Mouse (Mus musculus) intestine, embryonic 14.5 days (tissue): ENCODE results near the gene Vwc2. TPM values are rescaled to one million over a fixed set of nuclear protein-coding genes. Genes with fewer than 3 reads are reported as not detected.

Source experiments
- ATAC-seq: fragments of 200-750 bp; cut with Nextera tagmentation; replicated peaks from 2 replicates; pipeline ENCODE4 v1.8.0; 2017; ENCODE audit warnings: low read depth, moderate number of reproducible peaks, moderate TSS enrichment, moderate library complexity; ENCODE audit not compliant: low FRiP score, low TSS enrichment
- DNase-seq: peaks from one replicate; pipeline ENCODE4 v3.0.0-alpha.2; 2018; ENCODE audit warnings: low spot score
- H3K27ac ChIP-seq: fragments of 300-500 bp; sonication (generic); 2 replicates; pipeline ENCODE4 v1.5.1; 2014; ENCODE audit warnings: low read depth, mild to moderate bottlenecking, control low read depth
- H3K27me3 ChIP-seq: fragments of 300-500 bp; sonication (generic); replicated peaks from 2 replicates; pipeline ENCODE4 v1.6.1; 2014; ENCODE audit warnings: low read length, control low read depth; ENCODE audit not compliant: control insufficient read depth, insufficient read depth
- H3K36me3 ChIP-seq: fragments of 300-500 bp; sonication (generic); 2 replicates; pipeline ENCODE4 v1.6.1; 2014; ENCODE audit warnings: low read length, control low read depth; ENCODE audit not compliant: control insufficient read depth, insufficient read depth
- H3K4me1 ChIP-seq: fragments of 300-500 bp; sonication (generic); replicated peaks from 2 replicates; pipeline ENCODE4 v1.6.1; 2014; ENCODE audit warnings: low read length, control low read depth, mixed read lengths; ENCODE audit not compliant: control insufficient read depth, insufficient read depth
- H3K4me2 ChIP-seq: fragments of 300-500 bp; sonication (generic); 2 replicates; pipeline ENCODE4 v1.6.1; 2014; ENCODE audit warnings: low read length
- H3K4me3 ChIP-seq: fragments of 300-500 bp; sonication (generic); 2 replicates; pipeline ENCODE4 v1.5.1; 2014; ENCODE audit warnings: low read depth, low read length, control low read depth, mixed read lengths
- H3K9ac ChIP-seq: fragments of 300-500 bp; sonication (generic); 2 replicates; pipeline ENCODE4 v1.6.1; 2014; ENCODE audit warnings: mild to moderate bottlenecking, low read length
- H3K9me3 ChIP-seq: fragments of 300-500 bp; sonication (generic); 2 replicates; pipeline ENCODE4 v1.6.1; 2016; ENCODE audit warnings: low read length, control low read depth; ENCODE audit not compliant: control insufficient read depth
- WGBS: fragments of 180-500 bp; shearing (Covaris S2); extraction: QIAGEN DNeasy Blood & Tissue Kit; methylation state at CpG from one replicate; pipeline ENCODE4 v1.1.7; 2014; 5-methylcytosine and 5-hydroxymethylcytosine counted together
- polyA plus RNA-seq: library from polyadenylated mRNA; unstranded; fragments of >200 nt; fragmentation: Nextera tagmentation; extraction: Ambion mirVana; gene quantifications from 2 replicates; pipeline ENCODE4 v1.2.1, GENCODE M21; 2014

Gene Vwc2
- polyA plus RNA-seq, 1 experiment from 2014 or later, result 0.50 TPM

DNA sequence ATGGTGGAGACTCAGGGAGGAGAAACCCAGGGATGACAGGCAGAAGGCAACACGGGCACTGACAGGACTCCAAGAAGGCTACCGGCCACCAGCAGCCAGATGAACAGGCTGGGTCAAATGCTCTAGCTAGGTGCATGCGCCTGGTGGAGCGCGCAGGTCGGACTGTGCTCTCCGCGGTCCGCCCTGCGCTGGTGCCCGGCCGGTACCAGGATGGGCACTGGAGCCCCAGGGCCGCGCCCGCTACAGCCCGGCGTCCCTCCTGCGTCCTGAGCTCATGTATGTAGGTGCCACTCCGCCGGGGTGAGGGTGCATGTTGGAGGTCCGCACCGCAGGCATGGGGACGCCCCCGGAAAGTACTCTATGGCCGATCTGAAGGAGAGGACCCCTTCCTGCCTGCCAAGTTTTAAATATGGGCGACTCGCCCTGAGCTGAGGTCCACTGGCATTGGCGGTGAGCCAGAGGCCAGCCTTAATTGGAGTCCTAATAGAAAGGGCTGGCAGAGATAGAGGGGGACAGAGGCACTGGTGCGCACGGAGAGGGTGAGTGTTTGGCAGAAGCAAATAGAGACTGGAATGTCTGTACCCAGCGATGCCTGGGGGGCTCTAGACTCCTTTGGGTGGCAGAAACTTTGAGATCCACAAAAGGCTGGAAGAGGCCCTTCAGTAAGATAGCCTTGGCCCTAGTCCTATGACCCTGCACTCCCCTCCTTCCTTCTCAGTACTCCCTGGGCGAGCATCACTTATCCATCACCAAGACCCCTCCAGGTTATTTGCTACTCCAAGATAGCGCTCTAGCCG lies 409 bp downstream of the Vwc2 start:
- H3K4me3 ChIP-seq, result peak overlapping the region; percentile 34
- H3K4me1 ChIP-seq, result peaks cover 10% of the 10 kb centered on the region
- H3K27me3 ChIP-seq, result peaks cover 60% of the 10 kb centered on the region
- no peaks in the 10 kb centered on the region for H3K9me3 ChIP-seq
- no peaks in the 10 kb centered on the region for H3K36me3 ChIP-seq
- under 1% methylated on average over 30 of the region's 34 CpGs for WGBS
- ATAC-seq (peak; percentile 12; the same call in 1 of the 2 replicates), DNase-seq (peak; percentile 57)
- peak overlapping the region; percentile 61 for H3K4me2 ChIP-seq
- H3K27ac ChIP-seq, result no peak overlapping the region
- H3K9ac ChIP-seq, result no peak overlapping the region

DNA sequence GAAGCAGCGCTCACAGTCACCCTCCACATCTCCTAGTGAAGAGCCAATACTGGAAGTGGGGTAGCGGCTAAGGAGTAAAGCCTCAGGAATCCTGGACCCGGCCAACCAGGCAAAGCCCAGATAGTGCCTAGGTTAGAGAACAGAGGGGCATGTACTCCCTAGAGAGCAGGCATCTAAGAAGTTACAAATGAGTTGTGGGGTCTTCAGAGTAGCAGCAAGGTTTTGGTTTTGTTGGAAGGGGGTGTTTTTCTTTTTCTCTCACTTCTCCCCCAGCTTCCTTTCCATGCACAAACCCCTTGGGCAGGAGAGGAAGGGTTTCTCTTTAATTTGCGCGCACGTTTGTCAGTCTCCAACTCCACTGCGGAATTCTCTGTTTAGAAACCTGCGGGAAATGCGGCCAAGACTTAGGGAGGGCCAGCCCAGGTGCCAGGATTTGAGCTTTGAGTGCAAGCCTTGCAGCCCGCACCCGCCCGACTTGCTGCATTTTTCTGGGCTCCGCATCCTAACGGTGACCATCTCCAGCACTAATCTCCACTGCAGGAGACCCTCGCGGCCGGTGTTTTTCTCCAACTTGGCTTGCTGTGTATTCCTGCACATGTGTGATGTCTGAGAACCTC lies 1.1 kb downstream of the Vwc2 start:
- ATAC-seq (no peak), DNase-seq (peak; percentile 58)
- Histone ChIP-seq H3K9me3 (no peaks in the 10 kb centered on the region), H3K27me3 (peaks cover 60% of the 10 kb centered on the region), H3K4me2 (peak overlapping the region; percentile 77), H3K36me3 (no peaks in the 10 kb centered on the region), H3K4me1 (peaks cover 10% of the 10 kb centered on the region), H3K9ac (no peak overlapping the region), H3K27ac (no peak overlapping the region), H3K4me3 (peak overlapping the region; percentile 44)
- WGBS, result under 1% methylated on average over 17 of the region's 17 CpGs

GRCm38 (mm10) chr11:11115648-11116590 lies 1.9 kb downstream of the Vwc2 start:
- ATAC-seq (peak; percentile 76), DNase-seq (peak; percentile 74)
- H3K4me3 ChIP-seq, result peak overlapping the region; percentile 44
- under 1% methylated on average over 89 of the region's 93 CpGs for WGBS
- no peak overlapping the region for H3K9ac ChIP-seq
- H3K36me3 ChIP-seq, result no peaks in the 10 kb centered on the region
- H3K27ac ChIP-seq, result no peak overlapping the region
- H3K9me3 ChIP-seq, result no peaks in the 10 kb centered on the region
- H3K27me3 ChIP-seq, result peaks cover 60% of the 10 kb centered on the region
- peak overlapping the region; percentile 77 for H3K4me2 ChIP-seq
- H3K4me1 ChIP-seq, result peaks cover 10% of the 10 kb centered on the region

DNA sequence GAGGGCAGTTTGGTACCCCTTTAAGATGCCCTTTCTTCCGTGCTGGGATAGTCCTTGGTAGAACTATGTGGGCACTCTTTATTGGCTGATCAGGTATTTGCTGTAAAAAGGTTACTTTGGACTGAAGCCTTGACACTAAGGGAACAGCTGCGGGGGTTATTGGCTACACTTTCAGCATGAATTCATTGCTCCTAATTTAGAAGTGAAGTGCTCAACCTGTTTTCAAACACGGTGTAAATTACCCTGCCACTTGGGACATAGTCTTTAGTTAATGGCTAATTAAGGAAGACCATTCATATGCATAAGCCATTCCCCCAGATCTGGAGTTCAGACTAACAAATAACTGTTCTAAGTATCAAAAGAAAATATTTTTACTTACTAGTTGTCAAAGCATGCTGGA lies 2.7 kb downstream of the Vwc2 start:
- Histone ChIP-seq H3K9ac (no peak overlapping the region), H3K9me3 (no peaks in the 10 kb centered on the region), H3K36me3 (no peaks in the 10 kb centered on the region), H3K27ac (no peak overlapping the region), H3K4me3 (no peak overlapping the region), H3K4me1 (peaks cover 10% of the 10 kb centered on the region), H3K27me3 (peaks cover 60% of the 10 kb centered on the region), H3K4me2 (peak overlapping the region; percentile 77; the same call in 1 of the 2 replicates)
- 2% methylated on average over 3 of the region's 3 CpGs for WGBS
- no peak for ATAC-seq
- no peak for DNase-seq

- Histone ChIP-seq H3K4me3 (no peak overlapping the region), H3K27me3 (peaks cover 6% of the 10 kb centered on the region)
- 83% methylated on average over 4 of the region's 4 CpGs for WGBS
Measured at GRCm38 (mm10) chr11:11122866-11123265, 8.8 kb downstream of the Vwc2 start.

DNA sequence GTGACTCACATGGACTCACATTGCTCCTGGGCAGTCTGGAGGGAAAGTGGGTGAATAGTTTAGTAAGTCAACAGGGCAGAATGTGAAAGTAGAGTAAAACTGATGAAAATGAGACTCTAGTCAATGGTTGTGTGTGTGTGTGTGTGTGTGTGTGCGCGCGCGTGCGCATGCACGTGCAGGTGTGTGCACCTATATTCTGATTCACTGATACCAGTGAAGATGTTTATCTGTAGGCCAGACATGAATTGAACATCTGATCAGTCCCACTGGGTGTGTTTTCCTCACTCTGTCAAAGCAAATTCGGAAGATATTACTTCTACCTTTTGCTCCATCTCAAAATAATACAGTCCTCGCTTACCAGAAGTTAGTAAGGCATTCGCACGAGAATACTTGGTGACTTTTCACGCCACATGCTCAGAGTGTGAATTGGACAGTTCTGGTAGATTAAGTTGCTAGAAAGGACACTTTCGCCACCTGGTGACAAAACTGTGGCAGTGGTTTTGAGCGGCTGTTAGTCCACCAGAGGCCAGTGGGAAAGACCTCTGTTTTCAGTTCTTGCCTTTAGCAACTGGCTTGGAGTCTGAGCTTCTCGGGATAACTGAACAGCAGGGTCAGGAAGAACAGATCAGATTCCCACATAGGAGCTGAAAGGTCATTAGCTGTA lies 17.5 kb downstream of the Vwc2 start:
- Histone ChIP-seq H3K36me3 (no peaks in the 10 kb centered on the region), H3K4me1 (no peaks in the 10 kb centered on the region), H3K4me3 (no peak overlapping the region), H3K9ac (no peak overlapping the region), H3K4me2 (no peak overlapping the region), H3K9me3 (no peaks in the 10 kb centered on the region), H3K27ac (no peak overlapping the region), H3K27me3 (no peaks in the 10 kb centered on the region)
- 53% methylated on average over 14 of the region's 14 CpGs for WGBS
- ATAC-seq (no peak), DNase-seq (peak; percentile 67)

More at GRCm38 (mm10) chr11:11122866-11123265, 8.8 kb downstream of the Vwc2 start:
- Histone ChIP-seq H3K9me3 (no peaks in the 10 kb centered on the region), H3K4me1 (no peaks in the 10 kb centered on the region), H3K27ac (no peak overlapping the region), H3K4me2 (no peak overlapping the region), H3K36me3 (no peaks in the 10 kb centered on the region), H3K9ac (no peak overlapping the region)
- DNase-seq (no peak), ATAC-seq (no peak)

- no peaks in the 10 kb centered on the region for H3K9me3 ChIP-seq
- no peak overlapping the region for H3K4me2 ChIP-seq
- no peak overlapping the region for H3K27ac ChIP-seq
- no peaks in the 10 kb centered on the region for H3K27me3 ChIP-seq
- H3K4me3 ChIP-seq, result no peak overlapping the region
- no peak overlapping the region for H3K9ac ChIP-seq
- ATAC-seq (no peak), DNase-seq (no peak)
- no peaks in the 10 kb centered on the region for H3K36me3 ChIP-seq
- H3K4me1 ChIP-seq, result no peaks in the 10 kb centered on the region
Measured at GRCm38 (mm10) chr11:11140622-11141021, 26.6 kb downstream of the Vwc2 start.

- ATAC-seq (no peak), DNase-seq (no peak)
- H3K4me2 ChIP-seq, result no peak overlapping the region
- no peak overlapping the region for H3K9ac ChIP-seq
- no peak overlapping the region for H3K4me3 ChIP-seq
- no peaks in the 10 kb centered on the region for H3K4me1 ChIP-seq
- H3K36me3 ChIP-seq, result no peaks in the 10 kb centered on the region
- no peaks in the 10 kb centered on the region for H3K27me3 ChIP-seq
- H3K9me3 ChIP-seq, result no peaks in the 10 kb centered on the region
- 74% methylated on average over 1 of the region's 1 CpGs for WGBS
- H3K27ac ChIP-seq, result no peak overlapping the region
Measured at GRCm38 (mm10) chr11:11152681-11153080, 38.7 kb downstream of the Vwc2 start.
